Mouse (Mus musculus) bone marrow, adult 2 months (tissue): ENCODE data around the gene Ing4. TPM values are rescaled to one million over a fixed set of nuclear protein-coding genes. Genes with fewer than 3 reads are reported as not detected.

Experiments
- H3K27ac ChIP-seq: fragments of 200-500 bp; 2 replicates; pipeline ENCODE4 v1.5.1; 2012; ENCODE audit warnings: low read depth, mild to moderate bottlenecking, control low read depth, inconsistent platforms, low read length; ENCODE audit not compliant: control insufficient read depth, poor library complexity, insufficient read depth
- H3K4me1 ChIP-seq: fragments of 200-500 bp; 2 replicates; pipeline ENCODE4 v1.6.1; 2011; ENCODE audit warnings: low read length; ENCODE audit not compliant: control insufficient read depth, insufficient read depth
- H3K4me3 ChIP-seq: fragments of 200-500 bp; replicated peaks from 2 replicates; pipeline ENCODE3; 2011; ENCODE audit warnings: mild to moderate bottlenecking, low read depth, low read length, control low read depth; ENCODE audit not compliant: control insufficient read depth
- CTCF ChIP-seq: fragments of 200-500 bp; IDR thresholded peaks from 2 replicates; pipeline ENCODE4 v1.5.1; 2011; ENCODE audit warnings: low read length, control low read depth; ENCODE audit not compliant: control insufficient read depth, insufficient read depth
- POLR2A ChIP-seq: fragments of 200-500 bp; IDR thresholded peaks from 2 replicates; pipeline ENCODE4 v1.6.1; 2011; ENCODE audit warnings: low read depth, mild to moderate bottlenecking, control low read depth, low read length, borderline replicate concordance; ENCODE audit not compliant: control insufficient read depth
- WGBS: fragments of 180-500 bp; shearing (Covaris S2); methylation state at CpG from one replicate; pipeline ENCODE4 v1.1.7; 2018; 5-methylcytosine and 5-hydroxymethylcytosine counted together
- polyA plus RNA-seq: library from polyadenylated mRNA; stranded (reverse); fragments of >200 nt; gene quantifications from 2 replicates; pipeline ENCODE4 v1.2.4, GENCODE M21; 2011; ENCODE audit warnings: low replicate concordance; ENCODE audit not compliant: missing spikeins, insufficient read depth, insufficient read length

The Ing4 gene
- 19.6 and 42.0 TPM in 2 replicates for polyA plus RNA-seq

- no peaks in the 10 kb centered on the region; the same call in 1 of the 2 replicates for H3K4me1 ChIP-seq
- no peak; the same call in 1 of the 2 replicates for TF ChIP-seq CTCF
- no peak for TF ChIP-seq POLR2A
- under 1% methylated on average over 26 of the region's 26 CpGs for WGBS
- peak within 1 kb of the TSS; percentile 96 for H3K4me3 ChIP-seq
- peak within 1 kb of the TSS; percentile 65 for H3K27ac ChIP-seq
These were observed at the start of gene Ing4 for GRCm38 (mm10) chr6:125039533-125040153. Gene Ing4 (plus strand): TSS chr6:125039760.

- WGBS: 57% methylated on average over 4 of the region's 4 CpGs
- no peak overlapping the region for H3K27ac ChIP-seq
- TF ChIP-seq POLR2A: no peak
- no peak for TF ChIP-seq CTCF
- H3K4me3 ChIP-seq: no peak overlapping the region
- no peaks in the 10 kb centered on the region; the same call in 1 of the 2 replicates for H3K4me1 ChIP-seq
These were observed 47.3 kb upstream of the Ing4 start for GRCm38 (mm10) chr6:124992241-124992640.

- H3K4me1 ChIP-seq: no peaks in the 10 kb centered on the region; the same call in 1 of the 2 replicates
- no peak for TF ChIP-seq CTCF
- TF ChIP-seq POLR2A: no peak
- WGBS: 80% methylated on average over 9 of the region's 9 CpGs
- H3K4me3 ChIP-seq: no peak overlapping the region
- no peak overlapping the region for H3K27ac ChIP-seq
These were observed 46.2 kb upstream of the Ing4 start for GRCm38 (mm10) chr6:124993365-124993764.

- H3K27ac ChIP-seq: no peak overlapping the region
- H3K4me3 ChIP-seq: no peak overlapping the region
- 28% methylated on average over 11 of the region's 11 CpGs for WGBS
- TF ChIP-seq CTCF (no peak), POLR2A (no peak)
- H3K4me1 ChIP-seq: no peaks in the 10 kb centered on the region; the same call in 1 of the 2 replicates
These were observed 45.7 kb upstream of the Ing4 start for GRCm38 (mm10) chr6:124993876-124994275.

- no peaks in the 10 kb centered on the region; the same call in 1 of the 2 replicates for H3K4me1 ChIP-seq
- WGBS: 49% methylated on average over 7 of the region's 7 CpGs
- no peak overlapping the region for H3K4me3 ChIP-seq
- no peak for TF ChIP-seq POLR2A
- no peak for TF ChIP-seq CTCF
- H3K27ac ChIP-seq: no peak overlapping the region
These were observed 44.3 kb upstream of the Ing4 start for GRCm38 (mm10) chr6:124995246-124995645.

- no peak overlapping the region for H3K27ac ChIP-seq
- 55% methylated on average over 8 of the region's 8 CpGs for WGBS
- no peak overlapping the region for H3K4me3 ChIP-seq
- H3K4me1 ChIP-seq: no peaks in the 10 kb centered on the region; the same call in 1 of the 2 replicates
- TF ChIP-seq CTCF (no peak), POLR2A (no peak)
These were observed 43.6 kb upstream of the Ing4 start for GRCm38 (mm10) chr6:124995831-124996403.

GRCm38 (mm10) chr6:124996551-124997501 is 42.7 kb upstream of the Ing4 start, which contains the start of gene Pianp:
Gene Pianp (plus strand): TSS chr6:124996694.
- H3K27ac ChIP-seq: no peak within 1 kb of the TSS
- WGBS: 2% methylated on average over 76 of the region's 78 CpGs

GRCm38 (mm10) chr6:124998066-124998465 is 41.5 kb upstream of the Ing4 start:
- Histone ChIP-seq H3K27ac (no peak overlapping the region), H3K4me1 (no peaks in the 10 kb centered on the region; the same call in 1 of the 2 replicates), H3K4me3 (no peak overlapping the region)
- no peak for TF ChIP-seq CTCF
- TF ChIP-seq POLR2A: no peak
- WGBS: 13% methylated on average over 8 of the region's 8 CpGs

More at GRCm38 (mm10) chr6:124996551-124997501, 42.7 kb upstream of the Ing4 start, which contains the start of gene Pianp:
- Histone ChIP-seq H3K4me3 (no peak within 1 kb of the TSS), H3K4me1 (no peaks in the 10 kb centered on the region; the same call in 1 of the 2 replicates)
- TF ChIP-seq POLR2A (no peak), CTCF (no peak)
